Comparison of ENCODE assay signal across 8 mouse cellular contexts in genomic region chr17:22165722-22166294, GRCm38 (mm10). TPM values are rescaled to one million over a fixed set of nuclear protein-coding genes. Genes with fewer than 3 reads are reported as not detected.
DNase-seq lines count a peak whose midpoint lies in the region; ATAC-seq lines count a peak whose summit lies in the region.
"Not testable (repeated sequence)": the region's sequence is repeated elsewhere in the genome, so short reads cannot be mapped to it uniquely, and the experiment has no call there.

Zfp947 (minus strand) TSS chr17:22166190.

- not testable (repeated sequence) for H3K36me3 ChIP-seq in hindbrain, embryonic 15.5 days

- under 1% methylated on average over 16 of the region's 16 CpGs for WGBS in hindbrain, embryonic 15.5 days

- H3K4me3 ChIP-seq in hindbrain, embryonic 15.5 days, result peak within 1 kb of the TSS; percentile 66

- H3K9ac ChIP-seq in hindbrain, embryonic 15.5 days, result peak within 1 kb of the TSS; percentile 69

- H3K9me3 ChIP-seq in hindbrain, embryonic 15.5 days, result not testable (repeated sequence)

- DNase-seq in WW6 (ENCODE audit: low read depth, low spot score), result peak; percentile 39
- peak; percentile 36 to 37 for DNase-seq in cerebellum, postnatal 36 days
- peak; percentile 5 to 6 for DNase-seq in gastrocnemius, adult 8-10 months (ENCODE audit: low spot score in 2 of 2)
- peak; percentile 5 to 11 for DNase-seq in layer of hippocampus, postnatal 36 days
- peak; percentile 18 for DNase-seq in lung, postnatal 14 days
- DNase-seq in ovary, postnatal 14 days (ENCODE audit: low spot score), result peak; percentile 34
- DNase-seq in urinary bladder, adult 18-20 months (ENCODE audit: low spot score in 2 of 2), result peak; percentile 23 to 44

- H3K4me2 ChIP-seq in hindbrain, embryonic 15.5 days, result peak within 1 kb of the TSS; percentile 64

- H3K4me1 ChIP-seq in hindbrain, embryonic 15.5 days (replicated peaks), result not testable (repeated sequence)

- H3K27ac ChIP-seq in hindbrain, embryonic 15.5 days (replicated peaks), result peak within 1 kb of the TSS; percentile 75

- H3K27me3 ChIP-seq in hindbrain, embryonic 15.5 days, result not testable (repeated sequence)

- ATAC-seq in hindbrain, embryonic 15.5 days (ENCODE audit: low FRiP score, low read depth), result peak; percentile 92

RNA-seq across cellular contexts. Expression of gene Zfp947, which starts in this region (rescaled TPM):
- 1 to 10 TPM in 1 of 4 experiments, under 1 TPM in 3; 0.48 to 1.1 (median 0.77) TPM for total RNA-seq in gastrocnemius, adult 8-10 months (2022)
- polyA plus RNA-seq in hindbrain, embryonic 15.5 days (2015; fragmentation: Nextera tagmentation; extraction: Ambion mirVana), result 1.5 and 1.9 TPM in 2 replicates
- under 1 TPM; 0.27 to 0.51 TPM for total RNA-seq in layer of hippocampus, postnatal 36 days (2021)

Comparison
In these comparisons a context has a peak if more than half of its experiments do, and no peak if none do; other contexts are left out.
1. Peak in every context shown above with its lines: DNase-seq, ATAC-seq, H3K4me3 ChIP-seq and H3K27ac ChIP-seq.
2. Peak in DNase-seq in layer of hippocampus, postnatal 36 days; RNA of the gene not detected or under 1 TPM.